Mouse (Mus musculus) ovary, postnatal 10 days (tissue): Measurements from ENCODE around the gene Fignl2.

ENCODE experiments used
- DNase-seq: peaks from one replicate; pipeline ENCODE4 v3.0.0; 2022; ENCODE audit warnings: low spot score

Gene Fignl2

DNA sequence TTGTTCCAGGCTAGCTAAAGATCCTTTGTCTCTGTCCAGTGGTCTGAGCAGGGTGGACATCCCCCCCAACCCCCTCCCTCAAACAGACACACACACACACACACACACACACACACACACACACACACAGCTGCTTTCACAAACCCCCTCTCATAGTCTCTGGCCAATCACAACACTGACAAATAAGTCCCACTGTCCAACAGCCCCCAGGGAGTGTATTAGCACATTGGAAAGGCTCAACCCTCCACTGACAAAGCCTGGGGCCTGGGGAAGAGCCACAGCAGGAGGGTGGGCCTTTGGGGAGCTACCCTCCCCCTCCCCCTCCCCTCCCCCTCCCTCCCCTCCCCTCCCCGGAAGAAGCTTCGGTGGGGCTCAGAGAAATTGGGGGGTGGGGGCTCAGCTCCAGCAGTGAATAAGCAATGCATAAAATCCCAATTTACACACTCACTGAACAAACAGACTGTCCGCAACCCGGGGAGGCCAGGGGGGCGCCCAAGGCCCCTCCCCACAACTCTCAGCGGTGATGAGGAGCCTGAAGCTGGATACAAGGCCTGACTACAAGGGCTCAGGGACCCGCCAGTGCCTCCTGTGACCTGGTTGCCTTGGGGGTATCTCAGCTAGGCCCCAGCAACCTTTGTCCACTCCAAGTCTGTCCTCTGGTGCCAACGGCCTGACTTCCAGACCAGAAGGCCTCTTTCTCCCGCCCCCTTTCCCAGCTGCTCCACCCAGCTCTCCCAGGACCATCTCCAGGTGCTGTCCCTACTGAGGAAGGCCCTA lies 11.3 kb downstream of the Fignl2 start:
- no peak for DNase-seq

DNA sequence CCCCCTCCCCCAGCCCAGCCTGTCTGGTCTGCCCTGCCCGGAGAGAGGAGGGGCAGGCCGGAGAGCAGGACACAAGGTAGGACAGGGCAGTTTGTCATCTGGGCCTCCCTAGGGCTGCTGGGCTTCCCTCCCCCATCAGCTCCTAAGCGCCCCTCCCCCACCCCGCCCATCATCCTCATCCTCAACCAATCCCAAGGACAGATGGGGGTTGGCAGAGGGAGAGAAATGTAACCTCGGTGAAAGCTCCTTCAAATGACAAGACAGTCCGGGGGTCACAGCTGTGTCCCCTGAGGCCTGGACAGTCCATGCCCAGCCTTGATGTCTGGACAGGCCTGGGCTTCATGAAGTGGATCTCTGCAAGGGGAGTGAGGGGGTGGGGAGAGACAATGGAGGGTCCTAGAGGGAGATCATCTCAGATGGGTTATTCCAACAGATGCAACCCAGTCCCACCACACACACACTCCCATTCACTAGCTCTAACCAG lies 12.0 kb downstream of the Fignl2 start:
- DNase-seq, result no peak

DNA sequence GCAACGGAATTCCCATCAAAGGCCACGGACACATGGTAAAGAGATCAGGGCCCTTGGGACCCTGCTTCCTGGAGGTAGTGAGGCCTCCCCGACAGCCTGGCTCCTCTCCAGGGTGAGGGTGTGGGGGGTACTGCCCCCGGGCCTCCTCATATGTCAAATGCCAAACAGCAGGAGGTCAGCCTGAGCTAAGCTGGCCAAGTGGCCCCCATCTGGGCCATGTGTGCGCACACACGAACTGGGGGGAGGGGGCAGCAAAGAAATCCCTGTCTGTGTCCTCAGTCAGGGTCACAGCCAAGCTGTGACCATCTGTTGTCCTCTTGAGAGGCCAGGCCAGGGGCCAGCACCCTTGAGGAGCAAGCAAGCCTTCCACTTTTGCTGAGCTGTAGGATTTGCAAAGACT lies 13.3 kb downstream of the Fignl2 start:
- no peak for DNase-seq

- no peak for DNase-seq
Observed at GRCm38 (mm10) chr15:101060280-101060852, 18.0 kb downstream of the Fignl2 start.

DNA sequence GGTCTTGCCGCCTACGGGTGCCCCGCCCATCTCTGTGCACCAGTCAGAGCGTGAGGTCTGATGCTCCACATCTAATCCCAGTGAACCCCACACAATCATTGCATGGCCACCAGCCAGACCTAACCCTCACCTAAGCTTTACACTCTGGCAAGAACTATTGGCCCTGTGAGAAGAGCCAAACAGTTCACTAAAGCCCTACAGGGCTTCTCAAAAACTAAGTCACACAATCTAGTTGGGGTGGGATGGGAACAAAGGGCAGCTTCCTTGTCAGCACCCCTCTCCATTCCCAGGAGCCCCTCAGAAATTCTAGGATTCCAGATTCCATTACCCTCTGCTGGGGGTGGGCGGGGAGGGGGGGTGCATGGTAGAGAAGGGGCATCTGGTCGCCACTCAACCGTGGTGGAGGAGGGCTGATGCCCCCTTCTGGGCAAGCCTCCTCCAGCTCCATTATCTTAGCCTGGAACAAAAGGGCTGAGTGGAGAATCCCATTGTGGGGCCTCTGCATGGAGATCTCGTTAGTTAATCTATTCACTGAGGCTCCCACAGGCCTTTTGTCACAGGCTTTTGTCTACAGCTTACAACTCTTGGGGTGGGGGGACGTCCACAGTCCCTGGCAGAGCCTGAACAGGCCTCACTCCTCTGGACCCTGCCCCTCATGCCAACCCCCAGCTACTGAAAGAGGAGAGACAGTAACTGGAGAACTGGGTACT lies 18.6 kb downstream of the Fignl2 start:
- DNase-seq, result no peak

DNA sequence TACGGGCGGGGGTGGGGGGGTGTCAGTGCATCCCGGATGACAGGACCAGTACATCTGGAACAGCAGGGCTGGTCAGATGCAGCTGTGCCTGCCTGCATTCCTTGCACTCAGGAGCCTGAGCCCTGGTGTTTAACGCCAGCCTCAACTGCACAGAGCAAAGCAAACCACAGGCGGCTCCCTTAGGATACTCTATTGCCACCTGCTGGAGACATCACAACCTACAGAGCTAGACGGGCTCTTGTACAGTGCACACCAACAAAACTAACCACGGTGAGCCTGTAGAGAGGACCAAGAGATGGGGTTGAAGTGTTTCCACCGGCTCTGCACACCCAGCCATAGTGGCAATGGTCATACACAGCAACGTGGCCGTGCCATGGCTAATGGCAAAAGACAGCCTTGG lies 22.1 kb downstream of the Fignl2 start:
- no peak for DNase-seq

GRCm38 (mm10) chr15:101054541-101054940 lies 23.8 kb downstream of the Fignl2 start:
- no peak for DNase-seq

- no peak for DNase-seq
Observed at GRCm38 (mm10) chr15:101053832-101054459, 24.4 kb downstream of the Fignl2 start.

GRCm38 (mm10) chr15:101052560-101053501 lies 25.5 kb downstream of the Fignl2 start:
- DNase-seq, result no peak

- DNase-seq, result no peak
Observed at GRCm38 (mm10) chr15:101051869-101052268, 26.5 kb downstream of the Fignl2 start.

- DNase-seq, result no peak
Observed at GRCm38 (mm10) chr15:101048338-101048896, 29.9 kb downstream of the Fignl2 start.

DNA sequence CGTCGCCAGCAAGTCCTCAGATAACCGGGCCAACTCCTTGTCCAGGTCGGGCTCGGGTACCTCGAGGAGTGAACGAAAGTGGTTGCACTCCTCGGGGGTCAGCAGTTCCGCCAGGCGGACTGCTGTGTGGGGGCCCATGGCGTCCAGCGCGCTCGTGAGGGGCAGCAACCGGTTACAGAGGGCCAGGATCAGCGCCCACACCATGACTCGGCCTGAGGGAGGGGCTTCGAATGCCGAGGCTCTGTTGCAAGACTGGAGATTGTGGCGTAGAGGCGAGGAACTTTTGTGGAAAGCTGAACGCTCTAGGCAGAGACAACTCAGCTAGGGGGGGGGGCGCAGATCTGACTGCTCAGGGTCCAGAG lies 31.2 kb downstream of the Fignl2 start, which contains the start of gene Gm47841:
Gene Gm47841, minus strand, starts transcription at position 204 of the 362 bp plus-strand sequence.
- DNase-seq, result no peak

DNA sequence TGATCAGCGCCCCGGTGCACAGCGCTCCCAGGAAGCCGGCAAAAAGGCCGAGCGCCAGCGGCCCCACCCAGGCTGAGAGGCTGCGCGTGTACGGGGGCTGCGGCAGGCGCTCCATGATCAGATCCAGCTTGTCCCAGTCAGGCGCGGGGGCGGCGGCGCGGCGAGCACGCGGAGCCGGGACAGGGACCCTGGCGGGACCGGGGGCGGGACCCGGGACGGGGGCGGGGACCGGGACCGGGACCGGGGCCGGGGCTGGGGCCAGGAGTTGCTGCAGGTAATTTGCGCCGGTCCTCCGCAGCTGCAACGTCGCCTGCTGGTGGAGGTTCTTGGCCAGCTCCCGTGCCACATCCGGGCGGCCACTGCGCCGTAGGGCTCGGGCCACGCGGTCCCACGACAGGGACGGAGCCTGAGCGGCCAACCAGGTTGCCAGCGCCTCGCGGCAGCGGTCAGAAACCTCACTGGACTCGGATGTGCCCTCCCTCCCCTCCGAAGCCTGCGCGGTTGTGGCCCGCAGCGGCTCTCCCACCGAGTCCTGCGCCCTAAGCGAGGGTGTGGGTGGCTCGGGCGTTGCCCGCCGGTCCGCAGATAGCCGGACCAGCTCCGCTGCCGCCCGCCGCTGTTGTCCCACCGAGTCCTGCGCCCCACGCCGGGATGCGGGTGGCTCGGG lies 31.7 kb downstream of the Fignl2 start:
- DNase-seq, result no peak

GRCm38 (mm10) chr15:101046039-101046526 lies 32.3 kb downstream of the Fignl2 start:
- no peak for DNase-seq

GRCm38 (mm10) chr15:101044531-101044930 lies 33.8 kb downstream of the Fignl2 start:
- no peak for DNase-seq

DNA sequence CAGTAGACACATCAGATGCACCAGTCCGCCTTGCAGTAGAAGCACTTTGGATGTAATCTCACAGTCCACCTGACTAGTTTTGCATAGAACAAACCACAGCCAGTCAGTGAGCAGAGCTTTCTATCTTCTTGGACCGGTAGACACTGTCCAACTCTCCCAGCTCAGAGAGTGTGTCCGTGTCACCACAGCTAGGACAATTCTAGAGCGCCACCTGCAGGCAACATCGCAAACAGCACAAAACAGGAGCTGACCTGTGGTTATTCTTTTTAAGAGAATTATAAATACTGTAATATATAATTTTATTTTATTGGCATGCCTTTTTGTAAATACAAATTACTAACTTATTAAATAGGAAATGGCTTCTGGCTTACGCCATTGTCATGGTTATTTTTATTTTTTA lies 35.8 kb downstream of the Fignl2 start:
- DNase-seq, result no peak

GRCm38 (mm10) chr15:101041966-101042365 lies 36.4 kb downstream of the Fignl2 start:
- DNase-seq, result no peak

- no peak for DNase-seq
Observed at GRCm38 (mm10) chr15:101039651-101040050, 38.7 kb downstream of the Fignl2 start.

DNA sequence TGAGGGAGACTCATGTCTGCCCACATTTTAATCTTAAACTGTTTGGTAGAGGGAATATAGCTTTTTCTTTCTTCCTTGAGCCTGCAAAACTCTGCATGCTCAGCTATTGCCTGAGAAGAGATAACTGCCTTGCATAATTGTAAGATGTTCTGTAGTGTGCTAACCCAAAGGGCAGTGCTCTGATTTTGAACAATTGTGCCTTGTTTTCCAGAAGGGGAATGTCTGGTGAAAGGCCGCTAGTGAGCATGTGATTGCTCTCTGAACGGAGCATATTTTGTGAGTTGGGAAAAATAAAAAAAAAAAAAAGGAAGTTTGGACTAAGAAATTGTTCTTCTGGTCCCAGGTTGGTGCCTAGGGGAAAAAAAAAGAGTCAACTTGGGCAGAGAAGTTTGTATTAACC lies 49.4 kb downstream of the Fignl2 start:
- no peak for DNase-seq

- DNase-seq, result no peak
Observed at GRCm38 (mm10) chr15:101011352-101011751, 67.0 kb downstream of the Fignl2 start.
